In genomic region chr14:71805624-71806023, GRCm38 (mm10) we compare ENCODE assay signal across 13 mouse cellular contexts.
DNase-seq lines count a peak whose midpoint lies in the region; ATAC-seq and TF ChIP-seq lines count a peak whose summit lies in the region.
"Had no signal": no experiment of that assay in that cellular context is flagged by ENCODE, and none has a peak within 500 bp of the region (broad histone marks: within the 10 kb centered on the region; RNA-seq: fewer than 3 reads in every experiment).

No protein-coding gene starts in this region.

- H3K4me2 ChIP-seq in kidney, embryonic 16.5 days (replicated peaks; ENCODE audit: low read depth, low read length), result no peak overlapping the region
- H3K4me2 ChIP-seq in midbrain, postnatal 0 days (ENCODE audit: low read depth, low read length, poor library complexity, severe bottlenecking), result no peak overlapping the region
- no peak overlapping the region for H3K4me2 ChIP-seq in midbrain, embryonic 11.5 days
- no peak overlapping the region for H3K4me2 ChIP-seq in neural tube, embryonic 15.5 days
- no peak overlapping the region for H3K4me2 ChIP-seq in heart, embryonic 11.5 days
- H3K4me2 ChIP-seq: intestine, embryonic 15.5 days had no signal

- H3K9ac ChIP-seq in kidney, embryonic 16.5 days (replicated peaks; ENCODE audit: low read length), result no peak overlapping the region
- no peak overlapping the region for H3K9ac ChIP-seq in midbrain, postnatal 0 days (replicated peaks; ENCODE audit: low read length, poor library complexity, severe bottlenecking)
- H3K9ac ChIP-seq in midbrain, embryonic 11.5 days (ENCODE audit: low read length), result no peak overlapping the region
- H3K9ac ChIP-seq in neural tube, embryonic 15.5 days (replicated peaks), result no peak overlapping the region
- no peak overlapping the region for H3K9ac ChIP-seq in heart, embryonic 11.5 days (ENCODE audit: low read depth, low read length)
- H3K9ac ChIP-seq: intestine, embryonic 15.5 days; liver, embryonic 14.5 days had no signal

- TF ChIP-seq CTCF in midbrain, postnatal 0 days (IDR thresholded peaks at IDR 0.05), result peak; percentile 25

- peak; percentile 5 for DNase-seq in embryo, embryonic 10 days (ENCODE audit: low spot score)
- DNase-seq in embryo, embryonic 9.5 days (ENCODE audit: extremely low spot score), result no peak
- no peak for DNase-seq in kidney, adult 18-20 months
- peak; percentile 14 for DNase-seq in midbrain, postnatal 0 days (ENCODE audit: low spot score)
- no peak for DNase-seq in midbrain, embryonic 11.5 days (ENCODE audit: low spot score, missing footprints)
- DNase-seq: adrenal gland, postnatal 14 days; heart, postnatal 36 days; thymus, adult 18-20 months had no signal

- no peaks in the 10 kb centered on the region for H3K4me1 ChIP-seq in kidney, embryonic 16.5 days (ENCODE audit: insufficient read depth, low read length)
- no peaks in the 10 kb centered on the region for H3K4me1 ChIP-seq in midbrain, postnatal 0 days (ENCODE audit: insufficient read depth, low read length)
- no peaks in the 10 kb centered on the region for H3K4me1 ChIP-seq in midbrain, embryonic 11.5 days (ENCODE audit: control insufficient read depth, insufficient read depth, low read length)
- peaks cover 11% of the 10 kb centered on the region for H3K4me1 ChIP-seq in neural tube, embryonic 15.5 days
- H3K4me1 ChIP-seq in heart, embryonic 11.5 days (ENCODE audit: control insufficient read depth, insufficient read depth, low read length), result no peaks in the 10 kb centered on the region
- H3K4me1 ChIP-seq: intestine, embryonic 15.5 days had no signal

- ATAC-seq in kidney, embryonic 16.5 days (ENCODE audit: low FRiP score, low TSS enrichment), result peak; percentile 89
- ATAC-seq in midbrain, postnatal 0 days (ENCODE audit: low FRiP score), result no peak
- ATAC-seq in midbrain, embryonic 11.5 days (ENCODE audit: low FRiP score), result no peak
- ATAC-seq in neural tube, embryonic 15.5 days (ENCODE audit: low FRiP score), result 0 out of 2 replicates have a peak, but pooled peaks have one; percentile 38
- no peak for ATAC-seq in heart, embryonic 11.5 days (replicated peaks; ENCODE audit: insufficient number of reproducible peaks, low FRiP score, low TSS enrichment)
- ATAC-seq: intestine, embryonic 15.5 days had no signal

- H3K4me3 ChIP-seq in kidney, embryonic 16.5 days (ENCODE audit: low read length), result no peak overlapping the region
- H3K4me3 ChIP-seq in midbrain, postnatal 0 days (ENCODE audit: low read depth, low read length), result no peak overlapping the region
- H3K4me3 ChIP-seq in midbrain, embryonic 11.5 days (ENCODE audit: low read depth, low read length), result no peak overlapping the region
- H3K4me3 ChIP-seq in neural tube, embryonic 15.5 days (replicated peaks), result no peak overlapping the region
- H3K4me3 ChIP-seq in heart, embryonic 11.5 days (ENCODE audit: low read depth, low read length), result no peak overlapping the region
- H3K4me3 ChIP-seq: intestine, embryonic 15.5 days had no signal

- H3K27me3 ChIP-seq in kidney, embryonic 16.5 days (ENCODE audit: insufficient read depth, low read length), result no peaks in the 10 kb centered on the region
- H3K27me3 ChIP-seq in midbrain, postnatal 0 days (ENCODE audit: insufficient read depth, low read length), result no peaks in the 10 kb centered on the region
- H3K27me3 ChIP-seq in midbrain, embryonic 11.5 days (ENCODE audit: control insufficient read depth, insufficient read depth, low read length), result no peaks in the 10 kb centered on the region
- H3K27me3 ChIP-seq in neural tube, embryonic 15.5 days (replicated peaks), result no peaks in the 10 kb centered on the region
- H3K27me3 ChIP-seq in heart, embryonic 11.5 days (ENCODE audit: control insufficient read depth, insufficient read depth, low read length), result no peaks in the 10 kb centered on the region
- H3K27me3 ChIP-seq: intestine, embryonic 15.5 days had no signal

- peak overlapping the region; percentile 44 for H3K27ac ChIP-seq in kidney, embryonic 16.5 days (ENCODE audit: low read length)
- no peak overlapping the region for H3K27ac ChIP-seq in midbrain, postnatal 0 days (ENCODE audit: low read depth, low read length)
- no peak overlapping the region for H3K27ac ChIP-seq in midbrain, embryonic 11.5 days (ENCODE audit: low read depth, low read length)
- no peak overlapping the region for H3K27ac ChIP-seq in neural tube, embryonic 15.5 days (replicated peaks)
- no peak overlapping the region for H3K27ac ChIP-seq in heart, embryonic 11.5 days (ENCODE audit: low read depth, low read length)
- H3K27ac ChIP-seq: intestine, embryonic 15.5 days; liver, embryonic 14.5 days had no signal

- WGBS in kidney, embryonic 16.5 days, result 31% methylated on average over 3 of the region's 3 CpGs
- 70% methylated on average over 3 of the region's 3 CpGs for WGBS in midbrain, postnatal 0 days
- 87% methylated on average over 3 of the region's 3 CpGs for WGBS in midbrain, embryonic 11.5 days
- 30% methylated on average over 3 of the region's 3 CpGs for WGBS in neural tube, embryonic 15.5 days
- 67% methylated on average over 3 of the region's 3 CpGs for WGBS in heart, embryonic 11.5 days (ENCODE audit: insufficient replicate concordance)

- H3K36me3 ChIP-seq in kidney, embryonic 16.5 days (ENCODE audit: insufficient read depth, low read length), result no peaks in the 10 kb centered on the region
- no peaks in the 10 kb centered on the region for H3K36me3 ChIP-seq in midbrain, postnatal 0 days (ENCODE audit: insufficient read depth, low read length)
- H3K36me3 ChIP-seq in midbrain, embryonic 11.5 days (ENCODE audit: control insufficient read depth, insufficient read depth, low read length), result no peaks in the 10 kb centered on the region
- H3K36me3 ChIP-seq in neural tube, embryonic 15.5 days, result no peaks in the 10 kb centered on the region
- H3K36me3 ChIP-seq in heart, embryonic 11.5 days (ENCODE audit: control insufficient read depth, insufficient read depth, low read length), result no peaks in the 10 kb centered on the region
- H3K36me3 ChIP-seq: intestine, embryonic 15.5 days had no signal

- no peaks in the 10 kb centered on the region for H3K9me3 ChIP-seq in kidney, embryonic 16.5 days (ENCODE audit: low read length)
- no peaks in the 10 kb centered on the region for H3K9me3 ChIP-seq in midbrain, postnatal 0 days (ENCODE audit: low read length)
- H3K9me3 ChIP-seq in midbrain, embryonic 11.5 days (ENCODE audit: control insufficient read depth, low read length), result no peaks in the 10 kb centered on the region
- no peaks in the 10 kb centered on the region for H3K9me3 ChIP-seq in neural tube, embryonic 15.5 days (replicated peaks)
- H3K9me3 ChIP-seq in heart, embryonic 11.5 days (replicated peaks; ENCODE audit: control insufficient read depth, low read length), result 0 out of 2 replicates have a peak, but pooled peaks cover 2% of the 10 kb centered on the region
- H3K9me3 ChIP-seq: intestine, embryonic 15.5 days had no signal

Comparison
In these comparisons a context has a peak if more than half of its experiments do, and no peak if none do; other contexts are left out.
1. DNase-seq: peak in embryo, embryonic 10 days (single experiment) and midbrain, postnatal 0 days (single experiment); none in embryo, embryonic 9.5 days (single experiment), kidney, adult 18-20 months (single experiment) and midbrain, embryonic 11.5 days (single experiment).
2. ATAC-seq: peak in kidney, embryonic 16.5 days (single experiment) and neural tube, embryonic 15.5 days (single experiment); none in midbrain, postnatal 0 days (single experiment), midbrain, embryonic 11.5 days (single experiment) and heart, embryonic 11.5 days (single experiment).